ENCODE assay signal across 21 mouse cellular contexts in the genomic region with DNA sequence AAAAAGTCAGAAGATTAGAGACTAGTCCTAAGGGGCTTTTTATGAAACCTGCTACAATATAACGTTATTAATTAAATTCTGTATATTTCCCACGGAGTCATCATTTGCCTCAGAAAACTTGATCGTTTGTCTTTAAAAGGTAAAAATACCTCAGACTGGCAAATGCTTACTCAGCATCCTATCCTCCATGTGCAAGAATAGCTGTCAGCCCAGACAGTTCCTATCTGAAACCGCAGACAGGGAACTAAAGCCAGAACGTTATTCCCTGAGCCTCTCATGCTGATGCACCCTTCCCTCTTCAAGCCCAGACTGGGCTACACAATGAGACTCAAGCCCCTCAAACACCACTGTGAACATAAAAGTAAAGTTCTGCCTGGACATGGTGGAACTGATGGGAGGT. TPM values are rescaled to one million over a fixed set of nuclear protein-coding genes. Genes with fewer than 3 reads are reported as not detected.
DNase-seq lines count a peak whose midpoint lies in the region; ATAC-seq and TF ChIP-seq lines count a peak whose summit lies in the region.
"Had no signal": no experiment of that assay in that cellular context is flagged by ENCODE, and none has a peak within 500 bp of the region (broad histone marks: within the 10 kb centered on the region; RNA-seq: fewer than 3 reads in every experiment).

No protein-coding gene starts in this region.

- no peak for ATAC-seq in hindbrain, embryonic 13.5 days (ENCODE audit: low FRiP score)
- no peak for ATAC-seq in hindbrain, embryonic 16.5 days
- ATAC-seq in liver, embryonic 11.5 days (replicated peaks; ENCODE audit: low FRiP score), result no peak
- no peak for ATAC-seq in liver, postnatal 0 days
- ATAC-seq in liver, embryonic 14.5 days (ENCODE audit: insufficient read depth), result no peak
- ATAC-seq in megakaryocyte progenitor cell, adult 5-6 weeks (replicated peaks; ENCODE audit: poor library complexity), result no peak
- ATAC-seq: activated CD4-positive, CD25-positive, alpha-beta regulatory T cell, adult 4 months; forebrain, embryonic 16.5 days had no signal

- no peak for DNase-seq in liver, embryonic 11.5 days (ENCODE audit: low spot score)
- no peak for DNase-seq in liver, postnatal 0 days
- DNase-seq in MEL (ENCODE audit: low read depth, low spot score), result peak; percentile 81
- no peak for DNase-seq in liver, embryonic 14.5 days (ENCODE audit: low read depth in 3 of 3, low spot score in 3 of 3)
- no peak for DNase-seq in adrenal gland, postnatal 14 days
- DNase-seq: adrenal gland, postnatal 10 days; cerebellum, adult 2 months; cerebellum, postnatal 36 days; kidney, adult 18-20 months; lung, adult 18-20 months; lung, postnatal 14 days; right cerebral cortex, postnatal 25 days; thymus, postnatal 14 days had no signal

- no peak overlapping the region for H3K27ac ChIP-seq in hindbrain, embryonic 13.5 days
- H3K27ac ChIP-seq in hindbrain, embryonic 16.5 days (ENCODE audit: low read depth, low read length), result no peak overlapping the region
- no peak overlapping the region for H3K27ac ChIP-seq in liver, embryonic 11.5 days (ENCODE audit: low read depth, low read length)
- no peak overlapping the region for H3K27ac ChIP-seq in liver, postnatal 0 days (ENCODE audit: low read depth)
- H3K27ac ChIP-seq in MEL (ENCODE audit: control insufficient read depth, low read depth, low read length), result peak overlapping the region; percentile 76
- H3K27ac ChIP-seq in liver, embryonic 14.5 days, result no peak overlapping the region
- H3K27ac ChIP-seq: hindbrain, embryonic 14.5 days; limb, embryonic 10.5 days had no signal

- no peak for TF ChIP-seq CTCF in liver, postnatal 0 days (IDR thresholded peaks at IDR 0.05; ENCODE audit: low read depth)
- no peak for TF ChIP-seq CTCF in MEL (IDR thresholded peaks at IDR 0.05 in 2 of 3, conservative IDR thresholded peaks at IDR 0.05 in 1 of 3; ENCODE audit: control insufficient read depth in 1 of 3, insufficient read depth in 1 of 3, low read depth in 2 of 3, low read length in 3 of 3, poor library complexity in 1 of 3, severe bottlenecking in 1 of 3)
- TF ChIP-seq CTCF in liver, embryonic 14.5 days (IDR thresholded peaks at IDR 0.05; ENCODE audit: low read depth), result no peak

- no peak overlapping the region for H3K4me3 ChIP-seq in hindbrain, embryonic 13.5 days
- no peak overlapping the region for H3K4me3 ChIP-seq in hindbrain, embryonic 16.5 days (ENCODE audit: low read length)
- no peak overlapping the region for H3K4me3 ChIP-seq in liver, embryonic 11.5 days (ENCODE audit: low read depth, low read length)
- H3K4me3 ChIP-seq in liver, postnatal 0 days (ENCODE audit: low read depth, low read length), result no peak overlapping the region
- H3K4me3 ChIP-seq in MEL (ENCODE audit: control insufficient read depth in 1 of 2, insufficient read depth in 1 of 2, low read depth in 2 of 2, low read length in 2 of 2), result peak overlapping the region; percentile 58 to 62
- H3K4me3 ChIP-seq in liver, embryonic 14.5 days (ENCODE audit: insufficient read depth in 1 of 2, low read depth in 2 of 2, low read length in 2 of 2), result no peak overlapping the region

- no peaks in the 10 kb centered on the region for H3K9me3 ChIP-seq in hindbrain, embryonic 13.5 days
- H3K9me3 ChIP-seq in hindbrain, embryonic 16.5 days (ENCODE audit: control insufficient read depth, low read length), result no peaks in the 10 kb centered on the region
- no peaks in the 10 kb centered on the region for H3K9me3 ChIP-seq in liver, embryonic 11.5 days (ENCODE audit: control insufficient read depth, low read length)
- H3K9me3 ChIP-seq in liver, postnatal 0 days (ENCODE audit: low read length), result no peaks in the 10 kb centered on the region
- H3K9me3 ChIP-seq in MEL (replicated peaks; ENCODE audit: insufficient read depth, low read length), result no peaks in the 10 kb centered on the region
- no peaks in the 10 kb centered on the region for H3K9me3 ChIP-seq in liver, embryonic 14.5 days (ENCODE audit: control insufficient read depth, low read length)
- H3K9me3 ChIP-seq: limb, embryonic 10.5 days had no signal

- H3K36me3 ChIP-seq in hindbrain, embryonic 13.5 days, result peaks cover 24% of the 10 kb centered on the region
- H3K36me3 ChIP-seq in hindbrain, embryonic 16.5 days (ENCODE audit: control insufficient read depth, insufficient read depth, low read length), result peaks cover 14% of the 10 kb centered on the region
- peaks cover 15% of the 10 kb centered on the region for H3K36me3 ChIP-seq in liver, embryonic 11.5 days (ENCODE audit: control insufficient read depth, insufficient read depth, low read length)
- H3K36me3 ChIP-seq in liver, postnatal 0 days (replicated peaks; ENCODE audit: insufficient read depth, low read length), result peaks cover 17% of the 10 kb centered on the region
- peaks cover 16 to 22% of the 10 kb centered on the region in 2 experiments for H3K36me3 ChIP-seq in MEL (ENCODE audit: control insufficient read depth in 1 of 2, insufficient read depth in 2 of 2, low read length in 2 of 2)
- peaks cover 16% of the 10 kb centered on the region for H3K36me3 ChIP-seq in liver, embryonic 14.5 days (replicated peaks; ENCODE audit: control insufficient read depth, insufficient read depth, low read depth)

- no peak for TF ChIP-seq POLR2A in MEL (IDR thresholded peaks at IDR 0.05; ENCODE audit: control insufficient read depth in 1 of 2, insufficient read depth in 1 of 2, low read depth in 1 of 2, low read length in 2 of 2, poor library complexity in 1 of 2)

- no peak for TF ChIP-seq EP300 in liver, postnatal 0 days (IDR thresholded peaks at IDR 0.05; ENCODE audit: low read depth)
- peak; percentile 50 to 51; a peak in 3 of 4 replicates for TF ChIP-seq EP300 in MEL (IDR thresholded peaks at IDR 0.05; ENCODE audit: low read depth in 1 of 2, low read length in 2 of 2)
- no peak for TF ChIP-seq EP300 in liver, embryonic 14.5 days (IDR thresholded peaks at IDR 0.05; ENCODE audit: low read depth)

- peak overlapping the region; percentile 89; the same call in 1 of the 2 replicates for H3K9ac ChIP-seq in hindbrain, embryonic 13.5 days
- H3K9ac ChIP-seq in hindbrain, embryonic 16.5 days (ENCODE audit: low read depth, low read length), result no peak overlapping the region
- H3K9ac ChIP-seq in liver, embryonic 11.5 days (ENCODE audit: low read depth, low read length), result no peak overlapping the region
- no peak overlapping the region for H3K9ac ChIP-seq in liver, postnatal 0 days (replicated peaks)
- peak overlapping the region; percentile 59 for H3K9ac ChIP-seq in MEL (ENCODE audit: control insufficient read depth, low read depth, low read length, poor library complexity, severe bottlenecking)
- H3K9ac ChIP-seq in liver, embryonic 14.5 days (replicated peaks), result no peak overlapping the region
- H3K9ac ChIP-seq: hindbrain, embryonic 14.5 days had no signal

- TF ChIP-seq RAD21 in MEL (IDR thresholded peaks at IDR 0.05; ENCODE audit: low read depth, low read length), result no peak

- H3K4me2 ChIP-seq in hindbrain, embryonic 13.5 days, result no peak overlapping the region
- no peak overlapping the region for H3K4me2 ChIP-seq in hindbrain, embryonic 16.5 days (ENCODE audit: low read length)
- peak overlapping the region; percentile 40 for H3K4me2 ChIP-seq in liver, embryonic 11.5 days
- no peak overlapping the region for H3K4me2 ChIP-seq in liver, postnatal 0 days (ENCODE audit: low read depth, low read length)
- peak overlapping the region; percentile 76 for H3K4me2 ChIP-seq in liver, embryonic 14.5 days (ENCODE audit: low read depth)
- H3K4me2 ChIP-seq: heart, embryonic 11.5 days had no signal

- peaks cover 16% of the 10 kb centered on the region for H3K4me1 ChIP-seq in hindbrain, embryonic 13.5 days (replicated peaks)
- H3K4me1 ChIP-seq in hindbrain, embryonic 16.5 days (ENCODE audit: control insufficient read depth, insufficient read depth, low read depth, low read length), result peaks cover 6% of the 10 kb centered on the region
- H3K4me1 ChIP-seq in liver, embryonic 11.5 days (replicated peaks; ENCODE audit: control insufficient read depth, insufficient read depth, low read length), result peaks cover 6% of the 10 kb centered on the region; the same call in 1 of the 2 replicates
- H3K4me1 ChIP-seq in liver, postnatal 0 days (ENCODE audit: insufficient read depth), result peaks cover 20% of the 10 kb centered on the region
- peaks cover 2 to 14% of the 10 kb centered on the region in 2 experiments; a peak in 3 of 4 replicates for H3K4me1 ChIP-seq in MEL (ENCODE audit: control insufficient read depth in 1 of 2, insufficient read depth in 2 of 2, low read length in 2 of 2)
- H3K4me1 ChIP-seq in liver, embryonic 14.5 days (replicated peaks; ENCODE audit: control insufficient read depth in 2 of 2, insufficient read depth in 2 of 2, low read length in 1 of 2), result peaks cover 0 to 11% of the 10 kb centered on the region in 2 experiments; a peak in 3 of 4 replicates

- H3K79me2 ChIP-seq in MEL (ENCODE audit: control insufficient read depth, insufficient read depth, low read length, poor library complexity), result peaks cover 16% of the 10 kb centered on the region

- 92% methylated on average over 5 of the region's 5 CpGs for WGBS in hindbrain, embryonic 13.5 days
- 89% methylated on average over 5 of the region's 5 CpGs for WGBS in hindbrain, embryonic 16.5 days
- 75% methylated on average over 5 of the region's 5 CpGs for WGBS in liver, embryonic 11.5 days
- WGBS in liver, postnatal 0 days (ENCODE audit: insufficient replicate concordance), result 67% methylated on average over 5 of the region's 5 CpGs
- WGBS in liver, embryonic 14.5 days (ENCODE audit: insufficient replicate concordance), result 54% methylated on average over 5 of the region's 5 CpGs

- H3K27me3 ChIP-seq in hindbrain, embryonic 13.5 days, result no peaks in the 10 kb centered on the region
- H3K27me3 ChIP-seq in hindbrain, embryonic 16.5 days (replicated peaks; ENCODE audit: control insufficient read depth, insufficient read depth, low read length), result no peaks in the 10 kb centered on the region
- H3K27me3 ChIP-seq in liver, embryonic 11.5 days (replicated peaks; ENCODE audit: control insufficient read depth, insufficient read depth, low read length), result no peaks in the 10 kb centered on the region
- no peaks in the 10 kb centered on the region for H3K27me3 ChIP-seq in liver, postnatal 0 days (ENCODE audit: insufficient read depth, low read length)
- H3K27me3 ChIP-seq in MEL (ENCODE audit: control insufficient read depth in 1 of 2, insufficient read depth in 2 of 2, low read length in 2 of 2), result no peaks in the 10 kb centered on the region
- H3K27me3 ChIP-seq in liver, embryonic 14.5 days (ENCODE audit: control insufficient read depth, insufficient read depth, low read length), result no peaks in the 10 kb centered on the region

RNA-seq across cellular contexts. Expression of a gene that starts 2.0 kb away (rescaled TPM):
- 73.2 and 79.5 TPM in 2 replicates for polyA plus RNA-seq in hindbrain, embryonic 13.5 days (2015; fragmentation: Nextera tagmentation; extraction: Ambion mirVana)
- 68.3 and 69.2 TPM in 2 replicates for polyA plus RNA-seq in hindbrain, embryonic 16.5 days (2015; fragmentation: Nextera tagmentation; extraction: Ambion mirVana)
- 83.2 and 86.6 TPM in 2 replicates for polyA plus RNA-seq in liver, embryonic 11.5 days (2014; fragmentation: Nextera tagmentation; extraction: Ambion mirVana)
- polyA plus RNA-seq in liver, postnatal 0 days (2015; fragmentation: Nextera tagmentation; extraction: Ambion mirVana), result 13.4 and 14.7 TPM in 2 replicates
- total RNA-seq in MEL (2012; rRNA removed), result 43.0 and 47.2 TPM in 2 replicates
- polyA plus RNA-seq in MEL (2012; ENCODE audit: insufficient read depth in 1 of 2, insufficient read length in 2 of 2, low read depth in 1 of 2, low replicate concordance in 2 of 2, missing spikeins in 1 of 2), result 10 to 100 TPM in 1 of 2 experiments, not detected in 1; 71.6 TPM
- polyA plus RNA-seq in liver, embryonic 14.5 days (2012; rRNA removed), result 18.5 and 26.3 TPM in 2 replicates
- polyA plus RNA-seq in liver, embryonic 14.5 days (2014; fragmentation: Nextera tagmentation; extraction: Ambion mirVana), result 25.1 and 28.2 TPM in 2 replicates
- total RNA-seq in adrenal gland, postnatal 14 days (2021), result 29.1 and 31.8 TPM in 2 replicates
- total RNA-seq in megakaryocyte progenitor cell, adult 5-6 weeks (2015), result 62.5 and 69.7 TPM in 2 replicates
- 57.3 and 66.1 TPM in 2 replicates for total RNA-seq in megakaryocyte progenitor cell, adult 5-6 weeks (2017)

RNA-seq across cellular contexts. Expression of a gene that starts 37.8 kb away (rescaled TPM):
- 0.04 and 0.13 TPM in 2 replicates for polyA plus RNA-seq in hindbrain, embryonic 13.5 days (2015; fragmentation: Nextera tagmentation; extraction: Ambion mirVana)
- 0.05 and 0.15 TPM in 2 replicates for polyA plus RNA-seq in hindbrain, embryonic 16.5 days (2015; fragmentation: Nextera tagmentation; extraction: Ambion mirVana)
- not detected in 2 replicates for polyA plus RNA-seq in liver, embryonic 11.5 days (2014; fragmentation: Nextera tagmentation; extraction: Ambion mirVana)
- 0.04 TPM in 2 replicates for polyA plus RNA-seq in liver, postnatal 0 days (2015; fragmentation: Nextera tagmentation; extraction: Ambion mirVana)
- not detected in 2 replicates for total RNA-seq in MEL (2012; rRNA removed)
- under 1 TPM in 1 of 2 experiments, not detected in 1; 0.01 TPM for polyA plus RNA-seq in MEL (2012; ENCODE audit: insufficient read depth in 1 of 2, insufficient read length in 2 of 2, low read depth in 1 of 2, low replicate concordance in 2 of 2, missing spikeins in 1 of 2)
- polyA plus RNA-seq in liver, embryonic 14.5 days (2012; rRNA removed), result 0.01 TPM in 2 replicates
- not detected in 2 replicates for polyA plus RNA-seq in liver, embryonic 14.5 days (2014; fragmentation: Nextera tagmentation; extraction: Ambion mirVana)
- total RNA-seq in adrenal gland, postnatal 14 days (2021), result 0.07 and 0.26 TPM in 2 replicates
- 0.05 TPM in 1 of 2 replicates, not detected in the other for total RNA-seq in megakaryocyte progenitor cell, adult 5-6 weeks (2015)
- not detected in 2 replicates for total RNA-seq in megakaryocyte progenitor cell, adult 5-6 weeks (2017)
- polyA plus RNA-seq: activated CD4-positive, CD25-positive, alpha-beta regulatory T cell, adult 4 months; forebrain, embryonic 16.5 days; heart, embryonic 11.5 days; limb, embryonic 10.5 days had no signal

Comparison
In these comparisons a context has a peak if more than half of its experiments do, and no peak if none do; other contexts are left out.
1. H3K4me2 ChIP-seq: peak in liver, embryonic 11.5 days (single experiment) and liver, embryonic 14.5 days (single experiment); none in hindbrain, embryonic 13.5 days (single experiment), hindbrain, embryonic 16.5 days (single experiment) and liver, postnatal 0 days (single experiment).
2. H3K9ac ChIP-seq: peak in hindbrain, embryonic 13.5 days (single experiment) and MEL (single experiment); none in hindbrain, embryonic 16.5 days (single experiment), liver, embryonic 11.5 days (single experiment), liver, postnatal 0 days (single experiment) and liver, embryonic 14.5 days (single experiment).
3. H3K4me3 ChIP-seq: peak in MEL (2 of 2); none in hindbrain, embryonic 13.5 days (single experiment), hindbrain, embryonic 16.5 days (single experiment), liver, embryonic 11.5 days (single experiment), liver, postnatal 0 days (single experiment) and liver, embryonic 14.5 days (0 of 2).